Mouse (Mus musculus): ENCODE data around the gene Rps26. TPM values are rescaled to one million over a fixed set of nuclear protein-coding genes. Genes with fewer than 3 reads are reported as not detected.

The Rps26 gene
- polyA plus RNA-seq, 1 experiment, result 334 TPM

GRCm38 (mm10) chr10:128665307-128665706, 38.8 kb upstream of the Rps26 start:
- Histone ChIP-seq H3K27ac (ENCODE audit: insufficient read depth, low read length) (no peak overlapping the region), H3K4me1 (ENCODE audit: control insufficient read depth, insufficient read depth, low read length) (peaks cover 2% of the 10 kb centered on the region; the same call in 1 of the 2 replicates), H3K27me3 (ENCODE audit: control insufficient read depth, insufficient read depth, low read length) (no peaks in the 10 kb centered on the region), H3K4me3 (replicated peaks; ENCODE audit: insufficient read depth, low read depth, low read length) (no peak overlapping the region)
- DNase-seq, result no peak
- TF ChIP-seq CTCF (IDR thresholded peaks at IDR 0.05; ENCODE audit: borderline replicate concordance, insufficient read depth, low read depth, low read length) (no peak), POLR2A (IDR thresholded peaks at IDR 0.05; ENCODE audit: borderline replicate concordance, insufficient read depth, low read length) (no peak)
- 87% methylated on average over 3 of the region's 3 CpGs for WGBS

GRCm38 (mm10) chr10:128664808-128665207, 38.3 kb upstream of the Rps26 start:
- peaks cover 2% of the 10 kb centered on the region; the same call in 1 of the 2 replicates for H3K4me1 ChIP-seq (ENCODE audit: control insufficient read depth, insufficient read depth, low read length)
- H3K27me3 ChIP-seq (ENCODE audit: control insufficient read depth, insufficient read depth, low read length), result no peaks in the 10 kb centered on the region
- H3K4me3 ChIP-seq (replicated peaks; ENCODE audit: insufficient read depth, low read depth, low read length), result no peak overlapping the region
- whole genome bisulfite sequencing, result 75% methylated on average over 3 of the region's 3 CpGs
- no peak overlapping the region for H3K27ac ChIP-seq (ENCODE audit: insufficient read depth, low read length)
- DNase-seq, result no peak
- TF ChIP-seq CTCF (IDR thresholded peaks at IDR 0.05; ENCODE audit: borderline replicate concordance, insufficient read depth, low read depth, low read length), result no peak
- no peak for TF ChIP-seq POLR2A (IDR thresholded peaks at IDR 0.05; ENCODE audit: borderline replicate concordance, insufficient read depth, low read length)

DNA sequence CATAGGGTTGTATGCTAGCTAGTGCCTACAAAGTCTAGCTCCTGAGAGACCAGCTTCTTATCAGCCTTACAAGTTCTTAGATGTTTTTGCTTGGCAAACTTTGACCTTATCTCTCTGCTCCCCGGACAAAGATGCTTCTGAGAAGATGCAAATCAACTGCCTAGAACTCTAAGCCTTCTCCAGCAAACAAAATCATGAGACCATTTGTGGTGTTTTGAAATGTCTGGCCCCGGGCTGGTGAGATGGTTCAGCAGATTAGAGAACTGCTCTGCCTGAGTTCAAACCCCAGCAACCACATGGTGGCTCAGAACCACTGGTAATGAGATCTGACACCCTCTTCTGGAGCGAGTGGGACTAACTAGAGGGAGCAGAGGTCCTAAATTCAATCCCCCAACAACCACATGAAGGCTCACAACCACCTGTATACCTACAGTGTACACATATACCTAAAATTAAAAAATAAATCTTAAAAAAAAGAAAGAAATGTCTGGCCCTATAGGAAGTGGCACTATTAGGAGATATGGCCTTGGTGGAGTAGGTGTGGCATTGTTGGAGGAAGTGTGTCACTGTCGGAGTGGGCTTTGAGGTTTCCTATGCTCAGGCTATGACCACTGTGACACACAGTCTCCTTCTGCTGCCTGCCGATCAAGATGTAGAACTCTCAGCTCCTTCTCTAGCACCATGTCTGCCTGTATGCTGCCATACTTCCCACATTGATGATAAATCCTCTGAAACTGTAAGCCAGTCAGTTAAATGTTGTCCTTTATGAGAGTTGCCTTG, 37.1 kb upstream of the Rps26 start:
- Histone ChIP-seq H3K27ac (ENCODE audit: insufficient read depth, low read length) (no peak overlapping the region), H3K27me3 (ENCODE audit: control insufficient read depth, insufficient read depth, low read length) (no peaks in the 10 kb centered on the region), H3K4me3 (replicated peaks; ENCODE audit: insufficient read depth, low read depth, low read length) (no peak overlapping the region), H3K4me1 (ENCODE audit: control insufficient read depth, insufficient read depth, low read length) (no peaks in the 10 kb centered on the region; the same call in 1 of the 2 replicates)
- 73% methylated on average over 5 of the region's 5 CpGs for WGBS
- no peak for TF ChIP-seq CTCF (IDR thresholded peaks at IDR 0.05; ENCODE audit: borderline replicate concordance, insufficient read depth, low read depth, low read length)
- no peak for TF ChIP-seq POLR2A (IDR thresholded peaks at IDR 0.05; ENCODE audit: borderline replicate concordance, insufficient read depth, low read length)
- no peak for DNase-seq

- Histone ChIP-seq H3K27ac (ENCODE audit: insufficient read depth, low read length) (no peak overlapping the region), H3K27me3 (ENCODE audit: control insufficient read depth, insufficient read depth, low read length) (no peaks in the 10 kb centered on the region), H3K4me1 (ENCODE audit: control insufficient read depth, insufficient read depth, low read length) (no peaks in the 10 kb centered on the region), H3K4me3 (replicated peaks; ENCODE audit: insufficient read depth, low read depth, low read length) (no peak overlapping the region)
- DNase-seq, result no peak
- TF ChIP-seq POLR2A (IDR thresholded peaks at IDR 0.05; ENCODE audit: borderline replicate concordance, insufficient read depth, low read length), result no peak
- no peak for TF ChIP-seq CTCF (IDR thresholded peaks at IDR 0.05; ENCODE audit: borderline replicate concordance, insufficient read depth, low read depth, low read length)
These were observed 35.9 kb upstream of the Rps26 start for GRCm38 (mm10) chr10:128662465-128662864.

DNA sequence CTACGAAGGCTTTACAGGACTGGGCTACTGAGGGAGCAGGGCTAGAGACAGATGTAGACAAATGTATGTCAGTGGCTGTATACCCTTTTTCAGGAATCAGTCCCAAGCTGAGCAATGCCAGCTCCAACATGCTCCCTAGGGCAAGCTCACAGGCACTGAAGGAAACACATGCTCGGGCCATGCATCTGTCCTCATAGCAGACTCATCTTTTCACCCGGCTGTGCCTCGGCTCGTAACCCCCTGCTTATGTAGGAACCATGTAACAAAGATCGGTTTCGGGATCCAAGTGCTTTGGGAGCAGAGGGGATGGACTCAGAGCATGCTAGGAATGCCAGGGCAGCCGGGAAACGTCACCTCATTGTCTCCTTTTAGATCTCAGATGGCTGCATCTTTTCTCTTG, 32.9 kb upstream of the Rps26 start:
- no peaks in the 10 kb centered on the region for H3K27me3 ChIP-seq (ENCODE audit: control insufficient read depth, insufficient read depth, low read length)
- no peak overlapping the region for H3K27ac ChIP-seq (ENCODE audit: insufficient read depth, low read length)
- no peaks in the 10 kb centered on the region for H3K4me1 ChIP-seq (ENCODE audit: control insufficient read depth, insufficient read depth, low read length)
- no peak for DNase-seq
- H3K4me3 ChIP-seq (replicated peaks; ENCODE audit: insufficient read depth, low read depth, low read length), result no peak overlapping the region
- TF ChIP-seq POLR2A (IDR thresholded peaks at IDR 0.05; ENCODE audit: borderline replicate concordance, insufficient read depth, low read length) (no peak), CTCF (IDR thresholded peaks at IDR 0.05; ENCODE audit: borderline replicate concordance, insufficient read depth, low read depth, low read length) (no peak)
- 36% methylated on average over 9 of the region's 9 CpGs for whole genome bisulfite sequencing

DNA sequence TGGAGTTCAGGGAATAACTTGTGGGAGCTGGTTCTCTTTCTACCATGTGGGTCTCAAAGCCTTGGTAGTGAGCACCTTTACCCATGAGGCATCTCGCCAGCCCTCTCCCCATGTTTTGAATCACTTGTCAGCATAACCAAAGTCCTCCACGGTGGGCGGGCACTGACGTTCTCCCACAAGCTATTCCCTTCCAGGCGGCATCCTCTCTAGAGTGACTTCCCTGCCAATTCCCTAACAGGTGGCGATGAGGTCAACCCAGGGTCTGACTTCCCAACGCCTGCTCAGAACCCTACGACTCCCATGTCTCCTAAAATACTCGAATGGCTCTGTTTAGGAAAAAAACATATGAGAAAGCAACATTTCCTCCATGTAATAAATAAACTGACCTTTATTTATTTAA, 31.3 kb upstream of the Rps26 start:
- DNase-seq, result no peak
- Histone ChIP-seq H3K4me1 (ENCODE audit: control insufficient read depth, insufficient read depth, low read length) (no peaks in the 10 kb centered on the region), H3K27me3 (ENCODE audit: control insufficient read depth, insufficient read depth, low read length) (no peaks in the 10 kb centered on the region), H3K27ac (ENCODE audit: insufficient read depth, low read length) (no peak overlapping the region), H3K4me3 (replicated peaks; ENCODE audit: insufficient read depth, low read depth, low read length) (no peak overlapping the region)
- 27% methylated on average over 9 of the region's 9 CpGs for WGBS
- no peak for TF ChIP-seq CTCF (IDR thresholded peaks at IDR 0.05; ENCODE audit: borderline replicate concordance, insufficient read depth, low read depth, low read length)
- no peak for TF ChIP-seq POLR2A (IDR thresholded peaks at IDR 0.05; ENCODE audit: borderline replicate concordance, insufficient read depth, low read length)

GRCm38 (mm10) chr10:128656731-128657130, 30.2 kb upstream of the Rps26 start:
- DNase-seq, result no peak
- Histone ChIP-seq H3K27me3 (ENCODE audit: control insufficient read depth, insufficient read depth, low read length) (no peaks in the 10 kb centered on the region), H3K4me1 (ENCODE audit: control insufficient read depth, insufficient read depth, low read length) (no peaks in the 10 kb centered on the region), H3K27ac (ENCODE audit: insufficient read depth, low read length) (no peak overlapping the region), H3K4me3 (replicated peaks; ENCODE audit: insufficient read depth, low read depth, low read length) (no peak overlapping the region)
- WGBS, result 93% methylated on average over 1 of the region's 1 CpGs
- TF ChIP-seq POLR2A (IDR thresholded peaks at IDR 0.05; ENCODE audit: borderline replicate concordance, insufficient read depth, low read length), result no peak
- TF ChIP-seq CTCF (IDR thresholded peaks at IDR 0.05; ENCODE audit: borderline replicate concordance, insufficient read depth, low read depth, low read length), result no peak

- TF ChIP-seq POLR2A (IDR thresholded peaks at IDR 0.05; ENCODE audit: borderline replicate concordance, insufficient read depth, low read length) (no peak), CTCF (IDR thresholded peaks at IDR 0.05; ENCODE audit: borderline replicate concordance, insufficient read depth, low read depth, low read length) (no peak)
- Histone ChIP-seq H3K27me3 (ENCODE audit: control insufficient read depth, insufficient read depth, low read length) (no peaks in the 10 kb centered on the region), H3K4me1 (ENCODE audit: control insufficient read depth, insufficient read depth, low read length) (no peaks in the 10 kb centered on the region), H3K4me3 (replicated peaks; ENCODE audit: insufficient read depth, low read depth, low read length) (no peak overlapping the region), H3K27ac (ENCODE audit: insufficient read depth, low read length) (no peak overlapping the region)
- DNase-seq, result no peak
- WGBS, result 92% methylated on average over 3 of the region's 3 CpGs
These were observed 28.7 kb upstream of the Rps26 start for GRCm38 (mm10) chr10:128655254-128655653.

Measured in cerebellum, adult 2 months (tissue).